Mouse (Mus musculus): ENCODE data around the gene Alk. TPM values are rescaled to one million over a fixed set of nuclear protein-coding genes. Genes with fewer than 3 reads are reported as not detected.

Gene Alk
- polyA plus RNA-seq (2012; ENCODE audit: insufficient read depth, insufficient read length, missing spikeins) = not detected in 2 replicates

GRCm38 (mm10) chr17:72604610-72604980 lies at the start of gene Alk:
Gene Alk (minus strand): TSS chr17:72604627.
- Histone ChIP-seq H3K27ac (replicated peaks; ENCODE audit: low read depth, low read length) (no peak within 1 kb of the TSS), H3K4me3 (ENCODE audit: insufficient read depth, low read depth, low read length) (no peak within 1 kb of the TSS), H3K4me1 (ENCODE audit: control insufficient read depth, insufficient read depth, insufficient read length, low read length) (no peaks in the 10 kb centered on the region)

DNA sequence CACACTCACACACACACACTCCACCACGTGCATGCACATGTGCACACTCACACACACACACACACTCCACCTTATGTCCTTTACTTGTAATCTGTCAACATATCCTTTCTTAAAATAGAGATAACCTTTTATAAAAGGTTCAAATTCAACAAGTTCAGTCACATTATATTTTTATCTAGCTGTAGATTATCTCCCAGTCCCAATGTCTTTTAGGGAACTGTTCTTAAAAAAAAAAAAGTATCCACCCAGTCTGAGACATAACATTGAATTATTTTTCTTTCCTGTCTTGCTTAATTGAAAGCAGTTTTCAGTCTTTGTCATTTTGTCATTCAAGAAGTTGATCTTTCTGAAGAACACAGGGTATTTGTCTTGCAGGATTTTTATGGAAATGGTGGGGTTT lies 48.4 kb upstream of the Alk start:
- no peak overlapping the region for H3K4me3 ChIP-seq (ENCODE audit: insufficient read depth, low read depth, low read length)
- no peaks in the 10 kb centered on the region for H3K4me1 ChIP-seq (ENCODE audit: control insufficient read depth, insufficient read depth, insufficient read length, low read length)
- H3K27ac ChIP-seq (replicated peaks; ENCODE audit: low read depth, low read length) = no peak overlapping the region

GRCm38 (mm10) chr17:72648607-72649217 lies 44.3 kb upstream of the Alk start:
- no peaks in the 10 kb centered on the region for H3K4me1 ChIP-seq (ENCODE audit: control insufficient read depth, insufficient read depth, insufficient read length, low read length)
- no peak overlapping the region for H3K4me3 ChIP-seq (ENCODE audit: insufficient read depth, low read depth, low read length)
- H3K27ac ChIP-seq (replicated peaks; ENCODE audit: low read depth, low read length) = no peak overlapping the region

DNA sequence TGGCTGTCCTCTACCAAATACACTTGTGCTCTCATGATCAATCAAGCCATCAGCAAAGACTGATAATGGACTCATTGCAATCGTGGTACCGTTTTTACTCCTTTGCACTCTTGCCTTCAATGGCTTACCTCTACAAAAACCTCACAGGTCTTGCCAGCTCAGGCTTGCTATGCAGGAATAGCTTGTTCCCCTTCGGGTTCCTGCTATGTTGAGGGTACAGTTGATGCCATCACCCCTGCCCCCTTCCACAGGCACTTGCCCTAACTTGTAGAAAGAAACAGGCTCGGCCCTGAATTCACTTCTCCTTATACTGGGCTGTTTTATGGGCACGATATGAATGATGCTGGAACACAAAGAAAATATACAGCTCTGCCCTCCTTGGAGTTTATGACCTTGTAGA lies 41.7 kb upstream of the Alk start:
- Histone ChIP-seq H3K4me3 (ENCODE audit: insufficient read depth, low read depth, low read length) (no peak overlapping the region), H3K4me1 (ENCODE audit: control insufficient read depth, insufficient read depth, insufficient read length, low read length) (no peaks in the 10 kb centered on the region), H3K27ac (replicated peaks; ENCODE audit: low read depth, low read length) (no peak overlapping the region)

DNA sequence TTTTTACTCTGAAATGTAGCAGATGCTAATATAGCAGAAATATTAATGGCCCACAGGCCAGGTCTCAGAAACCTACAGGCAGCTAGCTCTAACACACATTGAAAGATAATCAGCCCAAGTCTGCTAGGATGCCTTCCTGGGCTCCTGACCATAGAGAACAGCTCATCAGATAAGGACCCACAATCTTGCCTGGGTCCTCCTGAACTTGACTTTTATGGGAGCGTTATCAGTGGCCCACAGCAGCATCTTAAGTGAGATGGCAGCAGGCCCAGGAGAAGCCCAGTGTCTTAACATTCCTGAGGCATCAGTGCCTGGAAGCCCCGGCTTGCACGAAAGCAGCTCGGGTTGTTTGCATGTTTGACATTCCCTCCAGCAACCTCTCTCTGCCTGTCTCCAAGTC lies 35.7 kb upstream of the Alk start:
- Histone ChIP-seq H3K4me1 (ENCODE audit: control insufficient read depth, insufficient read depth, insufficient read length, low read length) (no peaks in the 10 kb centered on the region), H3K27ac (replicated peaks; ENCODE audit: low read depth, low read length) (no peak overlapping the region), H3K4me3 (ENCODE audit: insufficient read depth, low read depth, low read length) (no peak overlapping the region)

DNA sequence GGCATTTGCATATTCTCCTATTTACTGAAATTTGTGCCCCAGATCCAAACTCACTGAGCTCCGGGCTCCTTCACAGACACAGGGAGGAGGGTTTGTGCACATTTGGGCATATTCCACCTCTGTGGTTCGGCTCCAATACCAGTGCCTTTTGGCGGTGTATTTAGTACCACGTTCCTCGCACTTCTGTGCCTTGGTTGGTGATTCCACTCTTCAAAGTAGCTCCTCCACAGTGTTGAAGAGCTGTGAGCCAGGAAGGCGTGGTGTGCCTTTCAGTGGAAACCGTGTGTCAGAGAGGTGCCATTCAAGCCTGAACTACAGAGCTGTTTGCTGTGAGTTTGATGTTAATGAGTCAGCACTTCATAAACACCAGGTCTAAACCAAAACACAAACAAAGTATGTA lies 35.0 kb upstream of the Alk start:
- Histone ChIP-seq H3K27ac (replicated peaks; ENCODE audit: low read depth, low read length) (no peak overlapping the region), H3K4me1 (ENCODE audit: control insufficient read depth, insufficient read depth, insufficient read length, low read length) (no peaks in the 10 kb centered on the region), H3K4me3 (ENCODE audit: insufficient read depth, low read depth, low read length) (no peak overlapping the region)

GRCm38 (mm10) chr17:72606251-72606650 lies 1.8 kb upstream of the Alk start:
- no peaks in the 10 kb centered on the region for H3K4me1 ChIP-seq (ENCODE audit: control insufficient read depth, insufficient read depth, insufficient read length, low read length)
- no peak overlapping the region for H3K27ac ChIP-seq (replicated peaks; ENCODE audit: low read depth, low read length)
- H3K4me3 ChIP-seq (ENCODE audit: insufficient read depth, low read depth, low read length) = no peak overlapping the region

GRCm38 (mm10) chr17:72603886-72604609 lies 379 bp downstream of the Alk start:
- H3K4me3 ChIP-seq (ENCODE audit: insufficient read depth, low read depth, low read length) = no peak overlapping the region
- no peak overlapping the region for H3K27ac ChIP-seq (replicated peaks; ENCODE audit: low read depth, low read length)
- no peaks in the 10 kb centered on the region for H3K4me1 ChIP-seq (ENCODE audit: control insufficient read depth, insufficient read depth, insufficient read length, low read length)

DNA sequence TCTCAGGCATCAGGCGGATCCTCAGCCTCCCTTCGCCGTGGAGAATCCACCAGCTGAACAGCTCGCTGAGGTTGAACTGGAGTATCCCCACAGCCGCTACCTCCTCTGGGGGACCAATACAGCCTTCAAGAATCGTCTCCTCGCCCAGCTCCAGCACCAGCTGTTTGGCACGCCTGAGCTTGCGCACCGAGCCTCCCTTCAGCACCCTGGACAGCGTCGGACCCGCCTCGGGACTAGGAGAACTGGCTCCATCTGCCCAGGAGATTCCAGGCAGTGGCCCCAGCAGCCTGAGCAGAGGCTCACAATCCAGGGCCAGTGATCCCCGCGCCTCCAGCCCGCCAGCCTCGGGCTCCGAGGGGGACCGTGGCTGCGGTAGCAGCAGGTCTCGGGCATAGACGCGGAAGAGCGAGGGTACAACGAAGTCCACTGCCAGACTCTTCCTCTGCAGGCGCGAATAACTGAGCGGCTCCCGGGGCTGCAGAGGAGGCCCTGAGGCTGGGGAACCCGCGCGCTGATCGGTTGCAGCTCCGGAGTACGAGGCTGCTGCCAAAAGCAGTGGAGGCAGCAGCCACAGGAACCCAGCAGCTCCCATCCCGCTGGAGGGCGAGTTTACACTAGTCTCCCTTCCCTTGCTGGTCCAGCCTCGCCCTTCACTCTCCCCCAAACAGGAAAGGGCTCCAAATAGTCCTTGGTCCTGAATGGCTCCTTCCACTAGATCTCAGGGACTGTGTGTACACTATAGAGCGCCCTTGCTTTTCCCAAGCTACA lies 1.1 kb downstream of the Alk start:
- Histone ChIP-seq H3K4me1 (ENCODE audit: control insufficient read depth, insufficient read depth, insufficient read length, low read length) (no peaks in the 10 kb centered on the region), H3K4me3 (ENCODE audit: insufficient read depth, low read depth, low read length) (no peak overlapping the region), H3K27ac (replicated peaks; ENCODE audit: low read depth, low read length) (no peak overlapping the region)

- H3K4me1 ChIP-seq (ENCODE audit: control insufficient read depth, insufficient read depth, insufficient read length, low read length) = no peaks in the 10 kb centered on the region
- no peak overlapping the region for H3K27ac ChIP-seq (replicated peaks; ENCODE audit: low read depth, low read length)
Measured at GRCm38 (mm10) chr17:72600806-72601205, 3.6 kb downstream of the Alk start.

GRCm38 (mm10) chr17:72587671-72588070 lies 16.8 kb downstream of the Alk start:
- Histone ChIP-seq H3K27ac (replicated peaks; ENCODE audit: low read depth, low read length) (no peak overlapping the region), H3K4me3 (ENCODE audit: insufficient read depth, low read depth, low read length) (no peak overlapping the region), H3K4me1 (ENCODE audit: control insufficient read depth, insufficient read depth, insufficient read length, low read length) (no peaks in the 10 kb centered on the region)

More at GRCm38 (mm10) chr17:72600806-72601205, 3.6 kb downstream of the Alk start:
- no peak overlapping the region for H3K4me3 ChIP-seq (ENCODE audit: insufficient read depth, low read depth, low read length)

GRCm38 (mm10) chr17:72580142-72580541 lies 24.3 kb downstream of the Alk start:
- no peak overlapping the region for H3K27ac ChIP-seq (replicated peaks; ENCODE audit: low read depth, low read length)
- no peaks in the 10 kb centered on the region for H3K4me1 ChIP-seq (ENCODE audit: control insufficient read depth, insufficient read depth, insufficient read length, low read length)
- no peak overlapping the region for H3K4me3 ChIP-seq (ENCODE audit: insufficient read depth, low read depth, low read length)

- Histone ChIP-seq H3K4me1 (ENCODE audit: control insufficient read depth, insufficient read depth, insufficient read length, low read length) (no peaks in the 10 kb centered on the region), H3K4me3 (ENCODE audit: insufficient read depth, low read depth, low read length) (no peak overlapping the region), H3K27ac (replicated peaks; ENCODE audit: low read depth, low read length) (no peak overlapping the region)
Measured at GRCm38 (mm10) chr17:72579321-72579720, 25.1 kb downstream of the Alk start.

DNA sequence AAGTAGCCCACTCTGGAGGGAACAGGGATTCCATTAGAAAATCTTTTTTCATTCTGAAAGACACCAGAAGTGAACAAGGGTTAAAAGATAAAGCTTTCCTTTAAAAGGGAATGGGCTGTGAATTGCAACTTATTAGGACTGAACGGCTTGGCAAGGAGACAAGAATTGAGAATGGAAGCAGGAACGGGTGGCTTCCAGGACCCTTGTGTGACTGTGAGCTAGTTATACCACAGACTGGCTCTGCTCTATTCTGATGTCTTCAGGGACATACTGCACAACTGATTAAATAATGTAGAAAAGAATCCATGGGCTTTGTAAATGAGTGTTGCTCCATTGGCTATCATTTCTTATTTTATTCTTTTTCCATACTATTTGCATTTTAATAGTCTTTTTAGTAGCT lies 33.0 kb downstream of the Alk start:
- Histone ChIP-seq H3K4me1 (ENCODE audit: control insufficient read depth, insufficient read depth, insufficient read length, low read length) (no peaks in the 10 kb centered on the region), H3K27ac (replicated peaks; ENCODE audit: low read depth, low read length) (no peak overlapping the region), H3K4me3 (ENCODE audit: insufficient read depth, low read depth, low read length) (no peak overlapping the region)

DNA sequence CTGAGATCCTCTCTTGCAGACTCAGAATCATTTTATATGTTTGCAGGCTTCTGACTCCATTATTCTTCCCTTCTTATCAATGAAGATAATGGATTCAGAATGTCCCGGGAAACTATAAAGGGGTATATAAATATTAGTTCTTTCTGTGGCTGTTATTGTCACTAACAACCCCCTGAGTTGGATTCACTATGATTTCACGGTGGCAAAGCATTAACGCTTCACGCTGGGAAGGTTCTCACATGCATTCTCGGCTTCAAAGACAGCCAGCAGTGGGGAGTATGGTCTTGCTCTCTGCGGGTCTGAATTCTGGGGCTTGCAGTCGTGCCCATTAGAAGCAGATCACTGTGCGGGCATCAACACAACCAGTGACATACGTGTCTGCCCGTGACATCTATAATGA lies 34.9 kb downstream of the Alk start:
- Histone ChIP-seq H3K4me1 (ENCODE audit: control insufficient read depth, insufficient read depth, insufficient read length, low read length) (no peaks in the 10 kb centered on the region), H3K27ac (replicated peaks; ENCODE audit: low read depth, low read length) (no peak overlapping the region), H3K4me3 (ENCODE audit: insufficient read depth, low read depth, low read length) (no peak overlapping the region)

Data from brown adipose tissue, adult 24 weeks (tissue).